Mouse (Mus musculus): Measurements from ENCODE around the gene Tnnc1.

The Tnnc1 gene

GRCm38 (mm10) chr14:31186656-31187055 is 21.5 kb upstream of the Tnnc1 start:
- no peak for DNase-seq

GRCm38 (mm10) chr14:31188771-31189181 is 19.3 kb upstream of the Tnnc1 start:
- DNase-seq, result no peak

- no peak for DNase-seq
These were observed 18.8 kb upstream of the Tnnc1 start for GRCm38 (mm10) chr14:31189348-31189747.

GRCm38 (mm10) chr14:31191936-31192335 is 16.2 kb upstream of the Tnnc1 start:
- DNase-seq, result no peak

- no peak for DNase-seq
These were observed 14.3 kb upstream of the Tnnc1 start for GRCm38 (mm10) chr14:31193791-31194190.

- DNase-seq, result no peak
These were observed 13.7 kb upstream of the Tnnc1 start for GRCm38 (mm10) chr14:31194441-31194840.

GRCm38 (mm10) chr14:31194891-31195513 is 13.1 kb upstream of the Tnnc1 start:
- DNase-seq, result no peak

GRCm38 (mm10) chr14:31195521-31195920 is 12.6 kb upstream of the Tnnc1 start:
- DNase-seq, result no peak

GRCm38 (mm10) chr14:31195968-31196367 is 12.1 kb upstream of the Tnnc1 start:
- DNase-seq, result no peak

- DNase-seq, result peak; percentile 36
These were observed 10.3 kb upstream of the Tnnc1 start for GRCm38 (mm10) chr14:31197547-31198516.

GRCm38 (mm10) chr14:31199599-31199998 is 8.5 kb upstream of the Tnnc1 start:
- DNase-seq, result no peak

- DNase-seq, result no peak
These were observed 8.1 kb upstream of the Tnnc1 start for GRCm38 (mm10) chr14:31200038-31200437.

- no peak for DNase-seq
These were observed 3.3 kb upstream of the Tnnc1 start for GRCm38 (mm10) chr14:31204844-31205243.

- no peak for DNase-seq
These were observed 2.9 kb upstream of the Tnnc1 start for GRCm38 (mm10) chr14:31205244-31205561.

- DNase-seq, result peak; percentile 52
These were observed 2.3 kb upstream of the Tnnc1 start for GRCm38 (mm10) chr14:31205562-31206467.

- DNase-seq, result peak; percentile 96
These were observed 1.6 kb upstream of the Tnnc1 start for GRCm38 (mm10) chr14:31206472-31206981.

- no peak for DNase-seq
These were observed 862 bp upstream of the Tnnc1 start for GRCm38 (mm10) chr14:31207070-31207830.

GRCm38 (mm10) chr14:31209133-31209557 is 1.0 kb downstream of the Tnnc1 start:
- DNase-seq, result no peak

GRCm38 (mm10) chr14:31211854-31212253 is 3.7 kb downstream of the Tnnc1 start:
- DNase-seq, result no peak

GRCm38 (mm10) chr14:31212499-31212898 is 4.4 kb downstream of the Tnnc1 start:
- no peak for DNase-seq

GRCm38 (mm10) chr14:31213868-31214267 is 5.8 kb downstream of the Tnnc1 start:
- DNase-seq, result no peak

- DNase-seq, result no peak
These were observed 6.6 kb downstream of the Tnnc1 start for GRCm38 (mm10) chr14:31214684-31215083.
